Mouse (Mus musculus): ENCODE results near the gene Fbxw7.

DNA sequence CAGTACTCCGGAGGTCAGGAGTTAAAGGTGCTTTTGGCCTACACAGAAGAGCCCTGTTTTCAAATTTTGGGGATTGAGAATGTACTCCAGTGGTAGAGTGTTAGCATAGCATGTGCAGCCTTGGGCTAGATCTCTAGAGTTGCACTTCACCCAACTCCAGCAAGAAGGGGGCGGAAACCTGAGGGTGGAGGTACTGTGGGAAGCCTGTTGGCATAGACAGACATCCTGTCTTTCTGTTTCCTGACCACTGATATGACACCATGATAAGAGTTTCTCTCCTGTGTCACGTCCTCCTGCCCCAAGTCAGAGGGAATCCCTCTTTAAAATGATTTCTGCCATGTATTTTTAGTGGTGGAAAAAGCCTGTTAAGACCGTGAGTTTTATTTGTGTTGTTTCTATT, 33.7 kb downstream of the Fbxw7 start:
- TF ChIP-seq CTCF (IDR thresholded peaks at IDR 0.05; ENCODE audit: low read depth, low read length) = no peak
- no peak for TF ChIP-seq POLR2A (IDR thresholded peaks at IDR 0.05; ENCODE audit: insufficient read depth, low read length)
- no peak for TF ChIP-seq EP300 (IDR thresholded peaks at IDR 0.05; ENCODE audit: insufficient read depth, low read depth, low read length)
